Mouse (Mus musculus) erythroblast, adult 5-6 weeks (primary cell): ENCODE data around the gene Cdh5. TPM values are rescaled to one million over a fixed set of nuclear protein-coding genes. Genes with fewer than 3 reads are reported as not detected.
"Not testable (repeated sequence)": the region's sequence is repeated elsewhere in the genome, so short reads cannot be mapped to it uniquely, and the experiment has no call there.

Experiments used
- ATAC-seq: replicated peaks from 2 replicates; pipeline ENCODE4 v1.8.0; 2016; ENCODE audit warnings: moderate number of reproducible peaks, mild to moderate bottlenecking, moderate TSS enrichment, inconsistent platforms; ENCODE audit not compliant: poor library complexity, low FRiP score, severe bottlenecking
- total RNA-seq, 2 experiments: library from RNA; stranded (forward) in 1 of 2; stranded (reverse) in 1 of 2; fragments of 150-400 nt in 1 of 2; fragments of 200-764, 138-1000 nt in 1 of 2; gene quantifications; 2 replicates each; pipeline versions ENCODE4 v1.2.3 to v1.2.4; 2015 to 2017; ENCODE audit warnings: low replicate concordance in 2 of 2

Gene Cdh5
- total RNA-seq, 2 experiments from 2014 or later, result not detected

- no peak for ATAC-seq
Observed at GRCm38 (mm10) chr8:104088881-104089280, 12.5 kb upstream of the Cdh5 start.

GRCm38 (mm10) chr8:104090993-104091900 is 10.2 kb upstream of the Cdh5 start:
- not testable (repeated sequence) for ATAC-seq

GRCm38 (mm10) chr8:104093336-104093735 is 8.1 kb upstream of the Cdh5 start:
- ATAC-seq, result no peak

- ATAC-seq, result no peak
Observed at GRCm38 (mm10) chr8:104095595-104095994, 5.8 kb upstream of the Cdh5 start.

GRCm38 (mm10) chr8:104096644-104097043 is 4.8 kb upstream of the Cdh5 start:
- no peak for ATAC-seq

GRCm38 (mm10) chr8:104098671-104099346 is 2.6 kb upstream of the Cdh5 start:
- no peak for ATAC-seq

- ATAC-seq, result no peak
Observed at GRCm38 (mm10) chr8:104099347-104100099, 1.9 kb upstream of the Cdh5 start.

GRCm38 (mm10) chr8:104100724-104101123 is 701 bp upstream of the Cdh5 start:
- not testable (repeated sequence) for ATAC-seq

GRCm38 (mm10) chr8:104103462-104103861 is 2.0 kb downstream of the Cdh5 start:
- ATAC-seq, result no peak

GRCm38 (mm10) chr8:104105768-104106167 is 4.3 kb downstream of the Cdh5 start:
- no peak for ATAC-seq

GRCm38 (mm10) chr8:104106276-104106946 is 5.0 kb downstream of the Cdh5 start:
- ATAC-seq, result no peak

- no peak for ATAC-seq
Observed at GRCm38 (mm10) chr8:104107111-104107510, 5.7 kb downstream of the Cdh5 start.

- ATAC-seq, result no peak
Observed at GRCm38 (mm10) chr8:104108048-104108447, 6.6 kb downstream of the Cdh5 start.

- ATAC-seq, result no peak
Observed at GRCm38 (mm10) chr8:104110498-104111134, 9.2 kb downstream of the Cdh5 start.

- no peak for ATAC-seq
Observed at GRCm38 (mm10) chr8:104121640-104122416, 20.4 kb downstream of the Cdh5 start.

GRCm38 (mm10) chr8:104123080-104123657 is 21.7 kb downstream of the Cdh5 start:
- ATAC-seq, result no peak

GRCm38 (mm10) chr8:104124534-104124933 is 23.1 kb downstream of the Cdh5 start:
- ATAC-seq, result no peak

- ATAC-seq, result no peak
Observed at GRCm38 (mm10) chr8:104127160-104127883, 25.9 kb downstream of the Cdh5 start.
